Mouse (Mus musculus): Measurements from ENCODE around the gene Ebp. TPM values are rescaled to one million over a fixed set of nuclear protein-coding genes. Genes with fewer than 3 reads are reported as not detected.

Gene Ebp
- polyA plus RNA-seq, 1 experiment from 2014 or later = 29.3 TPM

GRCm38 (mm10) chrX:8179646-8180045 is 13.7 kb downstream of the Ebp start:
- 92% methylated on average over 5 of the region's 5 CpGs for WGBS

GRCm38 (mm10) chrX:8178871-8179270 is 14.4 kb downstream of the Ebp start:
- ATAC-seq = no peak

More at GRCm38 (mm10) chrX:8179646-8180045, 13.7 kb downstream of the Ebp start:
- H3K27me3 ChIP-seq = no peaks in the 10 kb centered on the region
- H3K4me2 ChIP-seq (replicated peaks) = no peak overlapping the region
- H3K36me3 ChIP-seq = 0 out of 2 replicates have a peak, but pooled peaks cover 4% of the 10 kb centered on the region
- no peaks in the 10 kb centered on the region for H3K9me3 ChIP-seq
- no peak for ATAC-seq
- H3K27ac ChIP-seq = no peak overlapping the region
- no peak overlapping the region for H3K4me3 ChIP-seq (replicated peaks)
- H3K9ac ChIP-seq (replicated peaks) = no peak overlapping the region
- H3K4me1 ChIP-seq (replicated peaks) = peaks cover 4% of the 10 kb centered on the region

DNA sequence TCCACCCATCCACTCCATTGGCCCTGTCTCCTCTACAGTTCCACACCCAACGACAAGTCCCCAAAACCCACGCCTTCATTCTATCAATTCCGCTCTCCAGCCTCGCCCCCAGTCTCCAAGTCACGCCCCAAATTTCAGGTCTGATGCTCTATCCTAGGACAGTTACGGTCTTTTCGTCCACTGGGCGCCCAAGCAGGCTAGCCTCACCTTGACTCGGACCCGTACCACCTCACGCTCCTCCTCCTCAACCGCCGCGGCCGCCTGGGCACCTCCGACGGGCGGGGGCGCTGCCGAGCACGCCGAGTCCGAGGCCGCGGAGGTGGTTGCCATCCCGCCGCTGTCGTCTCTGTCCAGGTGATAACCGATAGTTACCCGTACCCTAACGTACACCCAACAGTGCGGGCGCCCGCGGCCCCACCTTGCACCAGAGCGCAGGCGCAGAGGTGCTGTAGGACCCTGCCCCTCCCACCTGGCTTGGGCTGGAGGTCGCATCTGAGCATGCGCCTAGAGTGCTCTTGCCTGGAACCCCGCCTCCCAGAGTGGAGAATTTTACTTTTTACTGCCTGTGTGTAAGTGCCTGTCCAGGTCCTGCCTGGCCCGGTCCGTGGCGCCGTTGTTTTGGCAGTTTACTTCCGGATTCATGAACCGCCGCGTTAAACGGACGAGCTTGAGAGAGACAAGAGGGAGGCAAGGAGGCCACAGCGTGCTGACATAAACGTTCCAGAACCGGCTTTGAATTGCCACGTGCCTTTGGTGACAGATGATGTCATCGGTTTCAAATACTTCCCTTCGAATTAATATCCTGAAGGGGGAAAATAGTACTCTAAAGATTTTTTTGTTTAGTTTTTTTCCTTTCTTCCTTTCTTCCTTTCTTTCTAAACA is 17.6 kb downstream of the Ebp start, which contains the start of gene Tbc1d25:
TSS of gene Tbc1d25 (minus strand) at position 678 of the 882 bp plus-strand sequence.
- Histone ChIP-seq H3K9ac (replicated peaks) (peak within 1 kb of the TSS; percentile 63), H3K27ac (no peak within 1 kb of the TSS; the same call in 1 of the 2 replicates), H3K4me1 (replicated peaks) (peaks cover 7% of the 10 kb centered on the region), H3K36me3 (peaks cover 2% of the 10 kb centered on the region; the same call in 1 of the 2 replicates), H3K9me3 (no peaks in the 10 kb centered on the region), H3K27me3 (no peaks in the 10 kb centered on the region), H3K4me2 (replicated peaks) (peak within 1 kb of the TSS; percentile 54), H3K4me3 (replicated peaks) (peak within 1 kb of the TSS; percentile 59)
- WGBS = 16% methylated on average over 52 of the region's 56 CpGs
- peak; percentile 97 for ATAC-seq

More at GRCm38 (mm10) chrX:8178871-8179270, 14.4 kb downstream of the Ebp start:
- peaks cover 7% of the 10 kb centered on the region for H3K4me1 ChIP-seq (replicated peaks)
- no peaks in the 10 kb centered on the region for H3K9me3 ChIP-seq
- H3K36me3 ChIP-seq = no peaks in the 10 kb centered on the region
- no peak overlapping the region for H3K27ac ChIP-seq
- no peaks in the 10 kb centered on the region for H3K27me3 ChIP-seq
- no peak overlapping the region for H3K9ac ChIP-seq (replicated peaks)
- WGBS = 100% methylated on average over 2 of the region's 2 CpGs
- H3K4me3 ChIP-seq (replicated peaks) = no peak overlapping the region
- no peak overlapping the region for H3K4me2 ChIP-seq (replicated peaks)

GRCm38 (mm10) chrX:8175169-8175503 is 18.2 kb downstream of the Ebp start:
- Histone ChIP-seq H3K36me3 (peaks cover 4% of the 10 kb centered on the region; the same call in 1 of the 2 replicates), H3K27me3 (no peaks in the 10 kb centered on the region), H3K27ac (no peak overlapping the region), H3K4me1 (replicated peaks) (peaks cover 7% of the 10 kb centered on the region), H3K4me2 (replicated peaks) (peak overlapping the region; percentile 54), H3K9ac (replicated peaks) (peak overlapping the region; percentile 63), H3K9me3 (no peaks in the 10 kb centered on the region), H3K4me3 (replicated peaks) (peak overlapping the region; percentile 59)
- WGBS = 19% methylated on average over 4 of the region's 4 CpGs
- no peak; the same call in 1 of the 2 replicates for ATAC-seq

GRCm38 (mm10) chrX:8167716-8168647 is 25.3 kb downstream of the Ebp start:
- H3K9ac ChIP-seq (replicated peaks) = no peak overlapping the region
- peaks cover 12% of the 10 kb centered on the region; the same call in 1 of the 2 replicates for H3K36me3 ChIP-seq
- H3K4me2 ChIP-seq (replicated peaks) = no peak overlapping the region
- WGBS = 85% methylated on average over 10 of the region's 10 CpGs
- no peak overlapping the region for H3K27ac ChIP-seq
- no peak overlapping the region for H3K4me3 ChIP-seq (replicated peaks)
- H3K4me1 ChIP-seq (replicated peaks) = no peaks in the 10 kb centered on the region
- H3K27me3 ChIP-seq = no peaks in the 10 kb centered on the region
- ATAC-seq = no peak
- no peaks in the 10 kb centered on the region for H3K9me3 ChIP-seq

- no peak for ATAC-seq
- no peaks in the 10 kb centered on the region for H3K4me1 ChIP-seq (replicated peaks)
- whole genome bisulfite sequencing = 82% methylated on average over 4 of the region's 4 CpGs
- no peak overlapping the region for H3K27ac ChIP-seq
- peaks cover 9% of the 10 kb centered on the region; the same call in 1 of the 2 replicates for H3K36me3 ChIP-seq
- H3K9me3 ChIP-seq = no peaks in the 10 kb centered on the region
- H3K27me3 ChIP-seq = no peaks in the 10 kb centered on the region
- no peak overlapping the region for H3K4me2 ChIP-seq (replicated peaks)
- H3K4me3 ChIP-seq (replicated peaks) = no peak overlapping the region
- H3K9ac ChIP-seq (replicated peaks) = no peak overlapping the region
Measured at GRCm38 (mm10) chrX:8164471-8164870, 28.8 kb downstream of the Ebp start.

DNA sequence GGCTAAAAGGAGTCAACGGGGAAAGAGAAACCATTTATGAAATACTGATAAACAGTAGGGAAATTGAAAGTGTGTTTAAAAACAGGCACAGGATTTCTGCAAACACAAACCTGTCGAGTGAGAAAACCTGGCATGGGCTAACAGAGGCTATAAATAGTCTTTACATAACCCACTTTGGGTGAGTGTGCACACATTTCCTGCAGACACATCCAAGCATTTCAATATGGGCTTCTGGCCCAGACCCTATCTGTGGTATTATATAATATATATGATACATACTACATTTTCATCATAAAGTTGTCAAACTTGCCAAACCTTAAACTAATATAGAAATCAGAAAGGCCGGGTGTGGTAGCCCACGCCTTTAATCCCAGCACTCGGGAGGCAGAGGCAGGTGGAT is 30.2 kb downstream of the Ebp start:
- Histone ChIP-seq H3K27ac (no peak overlapping the region), H3K9ac (replicated peaks) (no peak overlapping the region), H3K36me3 (peaks cover 9% of the 10 kb centered on the region; the same call in 1 of the 2 replicates), H3K4me1 (replicated peaks) (no peaks in the 10 kb centered on the region), H3K27me3 (no peaks in the 10 kb centered on the region), H3K4me2 (replicated peaks) (no peak overlapping the region), H3K9me3 (no peaks in the 10 kb centered on the region), H3K4me3 (replicated peaks) (no peak overlapping the region)
- no peak for ATAC-seq
- 93% methylated on average over 5 of the region's 5 CpGs for WGBS

GRCm38 (mm10) chrX:8145153-8145991 is 47.9 kb downstream of the Ebp start, which contains the start of gene Rbm3:
Rbm3 (minus strand) TSS chrX:8145880.
- 23% methylated on average over 63 of the region's 65 CpGs for WGBS
- Histone ChIP-seq H3K27me3 (no peaks in the 10 kb centered on the region), H3K27ac (peak within 1 kb of the TSS; percentile 95), H3K4me3 (replicated peaks) (peak within 1 kb of the TSS; percentile 61), H3K9me3 (no peaks in the 10 kb centered on the region), H3K9ac (replicated peaks) (peak within 1 kb of the TSS; percentile 80), H3K4me2 (replicated peaks) (peak within 1 kb of the TSS; percentile 70), H3K36me3 (peaks cover 25% of the 10 kb centered on the region), H3K4me1 (replicated peaks) (peaks cover 12% of the 10 kb centered on the region)
- ATAC-seq = peak; percentile 96

- no peak for ATAC-seq
- 70% methylated on average over 7 of the region's 7 CpGs for WGBS
- Histone ChIP-seq H3K27me3 (no peaks in the 10 kb centered on the region), H3K27ac (no peak overlapping the region), H3K4me2 (replicated peaks) (peak overlapping the region; percentile 70), H3K36me3 (peaks cover 25% of the 10 kb centered on the region), H3K4me3 (replicated peaks) (peak overlapping the region; percentile 61), H3K4me1 (replicated peaks) (peaks cover 12% of the 10 kb centered on the region), H3K9me3 (no peaks in the 10 kb centered on the region), H3K9ac (replicated peaks) (peak overlapping the region; percentile 80; the same call in 1 of the 2 replicates)
Measured at GRCm38 (mm10) chrX:8143750-8144149, 49.6 kb downstream of the Ebp start.

GRCm38 (mm10) chrX:8142948-8143347 is 50.4 kb downstream of the Ebp start:
- H3K9me3 ChIP-seq = no peaks in the 10 kb centered on the region
- no peak overlapping the region for H3K4me3 ChIP-seq (replicated peaks)
- no peak for ATAC-seq
- H3K27me3 ChIP-seq = no peaks in the 10 kb centered on the region
- peaks cover 28% of the 10 kb centered on the region for H3K36me3 ChIP-seq
- 0 out of 2 replicates have a peak overlapping the region, but pooled peaks have one; percentile 11 for H3K4me2 ChIP-seq (replicated peaks)
- no peak overlapping the region for H3K9ac ChIP-seq (replicated peaks)
- WGBS = 88% methylated on average over 7 of the region's 7 CpGs
- H3K27ac ChIP-seq = no peak overlapping the region
- peaks cover 12% of the 10 kb centered on the region for H3K4me1 ChIP-seq (replicated peaks)

DNA sequence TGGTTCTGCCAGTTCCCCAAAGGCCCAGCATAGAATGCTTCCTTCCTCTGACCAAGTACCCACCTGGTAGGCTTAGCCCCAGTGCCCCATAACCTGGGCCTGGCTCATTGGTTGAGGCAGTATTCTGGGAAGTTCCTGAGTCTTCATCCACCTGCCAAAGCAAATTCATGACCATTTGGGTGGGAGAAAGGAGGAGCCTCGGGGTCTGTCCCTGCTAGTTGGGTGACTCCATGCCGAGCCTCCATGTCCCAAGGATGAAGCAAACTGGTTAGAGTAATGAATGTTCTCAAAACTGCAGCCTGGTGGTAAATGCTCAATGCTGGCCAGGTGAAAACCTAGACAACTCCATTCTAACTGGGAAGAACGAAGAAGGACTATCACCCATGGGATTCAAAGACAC is 52.3 kb downstream of the Ebp start:
- no peak for ATAC-seq
- H3K4me2 ChIP-seq (replicated peaks) = no peak overlapping the region
- no peaks in the 10 kb centered on the region for H3K27me3 ChIP-seq
- H3K27ac ChIP-seq = no peak overlapping the region
- H3K36me3 ChIP-seq = peaks cover 28% of the 10 kb centered on the region
- 75% methylated on average over 3 of the region's 3 CpGs for WGBS
- no peak overlapping the region for H3K4me3 ChIP-seq (replicated peaks)
- no peak overlapping the region for H3K9ac ChIP-seq (replicated peaks)
- H3K4me1 ChIP-seq (replicated peaks) = peaks cover 12% of the 10 kb centered on the region
- H3K9me3 ChIP-seq = no peaks in the 10 kb centered on the region

Data from midbrain, embryonic 13.5 days (tissue).